Mouse (Mus musculus) erythroblast, embryonic 14.5 days (primary cell): Measurements from ENCODE around the gene L3mbtl4.

Source experiments
- GATA1 ChIP-seq: IDR thresholded peaks from 2 replicates; pipeline ENCODE4 v1.6.1; 2012; ENCODE audit warnings: low read length, inconsistent platforms, mixed read lengths
- TAL1 ChIP-seq: IDR thresholded peaks from 3 replicates; pipeline ENCODE4 v1.6.1; 2012; ENCODE audit warnings: low read length, inconsistent platforms, mixed read lengths

DNA sequence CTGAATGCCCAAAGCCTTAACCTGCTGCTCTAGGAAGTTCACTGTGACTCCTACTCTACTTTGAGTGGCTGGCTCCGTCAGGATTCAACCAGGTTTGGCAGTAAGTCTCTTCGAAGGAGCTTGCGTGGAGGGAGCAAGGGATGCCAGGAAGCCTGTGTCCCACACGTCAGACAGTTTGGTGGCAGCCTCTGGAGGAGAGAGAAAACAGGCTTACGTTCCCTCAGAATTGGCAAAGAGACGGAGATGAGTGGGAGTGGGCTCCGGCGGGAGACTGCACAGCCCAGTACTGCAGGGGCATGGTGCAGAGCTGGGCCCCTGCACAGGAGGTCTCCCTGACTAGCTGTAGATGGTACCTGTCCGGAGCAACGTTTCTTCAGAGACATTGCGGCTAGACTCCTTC lies 481.2 kb downstream of the L3mbtl4 start:
- no peak for TF ChIP-seq TAL1
- TF ChIP-seq GATA1, result no peak
